Mouse (Mus musculus) B cell, adult 2 months (primary cell): ENCODE data around the gene Cyb5r2.

Experiments used
- DNase-seq, 2 experiments: peaks; one replicate each; pipeline ENCODE4 v3.0.0; 2022

Gene Cyb5r2

DNA sequence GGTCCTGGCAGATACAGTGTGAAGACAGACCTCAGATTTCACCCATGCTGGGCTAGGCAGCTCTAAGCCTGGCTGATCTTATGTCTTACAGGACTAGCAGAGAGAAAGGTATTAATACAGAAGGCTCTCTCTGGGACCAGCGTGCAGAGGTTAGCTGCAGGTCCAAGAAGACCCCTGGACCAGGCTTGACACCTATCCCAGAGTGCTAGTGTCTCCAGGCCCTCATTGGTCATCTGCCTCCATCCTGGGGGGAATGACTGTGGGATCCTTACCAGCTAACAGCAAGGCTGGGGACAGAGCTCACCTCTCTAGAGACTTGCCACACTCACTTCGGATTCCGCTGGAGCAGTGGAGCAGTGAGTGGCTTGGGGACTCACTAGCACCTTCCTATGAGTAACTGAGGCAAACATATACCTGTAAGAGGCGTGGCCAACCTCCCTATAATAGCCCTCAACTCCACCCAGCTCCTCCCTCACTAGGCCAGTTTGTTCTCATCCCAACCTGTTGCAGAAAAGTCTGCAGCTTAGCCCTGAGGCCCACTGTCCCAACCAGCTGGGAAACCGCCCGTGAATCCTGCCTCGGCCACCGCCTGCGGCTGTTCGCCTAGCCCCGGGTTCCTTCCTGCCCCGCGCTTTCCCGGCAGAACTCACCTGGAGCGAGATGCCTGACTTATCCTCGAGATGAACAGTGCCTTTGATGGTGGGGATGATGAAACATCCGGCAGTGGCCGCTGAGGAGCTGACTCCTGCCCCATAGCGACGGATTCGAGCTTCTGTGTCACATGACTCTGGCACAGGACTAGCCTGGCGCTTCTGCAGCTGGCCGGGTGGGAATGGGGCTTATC, at the start of gene Cyb5r2:
TSS of gene Cyb5r2 (minus strand) at position 725 of the 844 bp plus-strand sequence.
- no peak for DNase-seq

DNA sequence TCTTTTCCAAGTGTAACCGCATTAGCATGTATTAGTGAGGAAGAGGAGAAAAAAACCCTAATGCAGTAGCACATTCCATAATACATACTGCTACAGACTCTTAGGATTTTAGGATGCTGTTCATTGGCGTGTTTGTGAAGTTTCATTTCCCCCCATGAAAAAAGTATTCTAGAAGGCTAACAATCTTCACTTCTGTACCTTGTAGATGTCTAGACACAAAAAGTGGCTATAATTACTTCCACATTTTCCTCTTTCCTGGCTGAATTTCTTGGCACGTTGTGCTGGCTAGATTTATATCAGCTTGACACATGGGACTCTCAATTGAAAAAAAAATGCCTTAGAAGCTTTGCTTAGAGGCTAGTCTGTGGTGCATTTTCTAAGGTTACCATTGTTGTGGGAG, 44.3 kb upstream of the Cyb5r2 start:
- no peak for DNase-seq

DNA sequence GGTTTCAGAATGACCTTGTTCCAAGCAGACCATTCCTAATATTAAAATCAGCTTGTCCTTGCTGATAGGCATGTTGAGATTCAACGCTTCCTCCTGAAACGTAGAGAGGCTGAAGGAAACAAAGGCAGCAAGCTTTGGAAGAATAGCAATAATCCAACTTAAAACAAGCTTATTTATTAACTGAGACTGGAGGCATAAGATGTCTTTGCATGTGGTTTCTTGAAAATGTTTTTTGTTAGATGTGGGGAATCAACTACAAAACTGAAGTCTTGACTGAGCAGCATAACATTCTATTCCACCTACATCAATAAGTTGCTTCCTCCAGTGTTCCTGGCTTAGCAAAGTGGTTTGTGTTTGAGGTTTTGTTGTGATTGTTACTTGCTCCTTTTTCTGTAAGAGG, 43.3 kb upstream of the Cyb5r2 start, which contains the start of gene Ovch2:
TSS of gene Ovch2 (minus strand) at position 101 of the 400 bp plus-strand sequence.
- no peak for DNase-seq

DNA sequence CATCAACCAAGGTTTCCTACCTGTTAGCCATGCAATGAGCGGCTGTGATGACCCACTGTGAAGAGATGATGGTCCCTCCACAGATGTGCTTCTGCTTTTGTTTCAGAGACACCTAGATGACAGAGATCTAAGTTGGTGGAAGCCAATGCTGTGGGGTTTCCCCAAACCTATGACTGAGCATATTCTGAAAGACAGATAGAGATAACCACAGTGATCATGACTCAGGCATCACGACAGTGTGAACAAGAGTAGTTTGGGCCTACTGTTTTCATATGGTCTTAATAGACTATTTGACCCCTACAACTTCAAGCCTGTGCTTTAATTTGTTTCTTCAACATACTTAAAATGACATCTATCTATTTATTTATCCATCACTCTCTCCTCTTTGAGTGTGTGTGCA, 38.7 kb upstream of the Cyb5r2 start:
- no peak for DNase-seq

DNA sequence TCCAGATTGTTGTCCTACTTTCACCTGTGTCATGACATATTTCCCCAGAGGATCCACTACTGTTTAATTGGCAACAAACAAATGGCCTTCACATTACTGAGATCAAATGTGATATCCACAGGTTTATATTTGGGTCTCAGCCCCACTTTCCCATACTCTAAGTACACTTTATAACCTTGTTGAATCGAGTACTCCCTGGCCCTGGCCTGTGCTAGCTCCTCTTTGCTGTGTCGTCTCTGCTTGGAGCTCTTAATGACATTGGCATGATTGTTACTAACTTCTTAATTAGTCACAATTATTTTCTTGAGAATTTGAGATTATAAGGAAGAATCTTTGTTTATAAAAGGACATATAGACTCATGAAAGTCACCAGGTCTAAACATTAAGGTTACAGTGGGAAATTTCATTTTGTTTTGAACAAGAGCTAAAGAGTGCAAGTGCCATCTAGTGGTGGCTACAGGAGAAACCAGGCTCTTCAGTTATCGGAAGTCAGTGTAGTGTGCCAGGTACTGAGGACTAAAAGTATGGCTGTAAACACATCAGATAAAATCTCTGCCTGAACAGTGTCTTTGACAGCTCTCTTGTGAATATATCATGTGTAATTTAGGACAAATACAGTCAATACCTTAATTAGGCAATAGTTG, 30.3 kb upstream of the Cyb5r2 start:
- DNase-seq = peak in 1 of 2 experiments; percentile 2

DNA sequence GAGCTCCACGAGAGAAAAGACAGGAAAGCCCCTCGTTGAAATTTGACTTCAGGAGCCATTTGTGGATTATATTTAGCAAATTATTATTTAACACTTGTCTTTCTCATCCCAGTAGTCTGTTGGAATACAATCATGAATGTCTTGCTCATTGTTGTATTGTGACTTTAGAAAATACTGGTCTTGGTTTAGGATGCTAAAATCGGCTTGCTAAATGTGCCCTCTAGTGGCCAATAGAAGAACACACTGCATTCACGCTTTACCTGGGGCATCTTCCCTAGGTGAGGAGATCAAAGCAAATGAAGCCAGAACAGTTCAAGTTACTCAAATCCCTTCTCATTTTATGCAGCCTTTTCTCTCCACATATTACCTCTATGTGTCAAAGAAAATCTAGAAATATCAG, 21.8 kb upstream of the Cyb5r2 start:
- DNase-seq = peak; percentile 10 to 13

DNA sequence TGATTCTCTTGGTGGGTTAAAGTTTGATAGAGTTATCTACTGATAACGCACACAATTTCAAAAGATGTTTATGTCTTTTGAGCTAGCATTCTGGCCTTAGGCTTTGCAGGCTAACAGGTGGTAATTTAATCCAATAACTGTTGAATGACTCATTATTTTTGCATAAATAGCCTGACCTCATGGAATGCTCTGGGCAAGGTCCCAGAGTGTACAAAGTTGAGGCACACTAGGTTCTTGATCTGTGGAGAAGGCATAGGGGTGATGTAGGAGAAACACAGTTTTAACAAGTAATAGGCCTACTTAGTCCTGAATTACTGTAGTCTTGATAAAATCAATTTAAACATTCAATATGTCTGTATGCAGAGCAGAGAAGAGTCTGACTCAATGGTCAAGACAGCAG, 20.4 kb upstream of the Cyb5r2 start:
- DNase-seq = no peak

DNA sequence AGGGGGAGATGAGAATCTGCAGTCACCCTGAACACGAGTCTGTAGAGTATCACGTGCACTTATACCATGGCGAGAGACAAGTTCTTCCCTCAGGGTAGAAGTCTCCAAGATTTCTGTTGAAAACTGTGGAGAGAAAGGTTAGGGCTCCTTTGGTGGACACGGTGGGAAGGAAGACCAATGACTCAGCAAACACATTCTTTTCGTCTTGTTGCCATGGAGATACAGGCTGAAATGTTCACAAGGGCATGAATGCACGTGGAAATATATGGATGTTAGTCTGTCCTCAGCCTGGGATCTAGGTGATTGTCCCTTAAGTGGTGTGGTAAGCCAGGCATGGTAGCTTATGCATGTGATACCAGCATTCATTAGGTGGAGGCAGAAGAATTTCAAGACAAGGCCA, 13.0 kb upstream of the Cyb5r2 start:
- no peak for DNase-seq

DNA sequence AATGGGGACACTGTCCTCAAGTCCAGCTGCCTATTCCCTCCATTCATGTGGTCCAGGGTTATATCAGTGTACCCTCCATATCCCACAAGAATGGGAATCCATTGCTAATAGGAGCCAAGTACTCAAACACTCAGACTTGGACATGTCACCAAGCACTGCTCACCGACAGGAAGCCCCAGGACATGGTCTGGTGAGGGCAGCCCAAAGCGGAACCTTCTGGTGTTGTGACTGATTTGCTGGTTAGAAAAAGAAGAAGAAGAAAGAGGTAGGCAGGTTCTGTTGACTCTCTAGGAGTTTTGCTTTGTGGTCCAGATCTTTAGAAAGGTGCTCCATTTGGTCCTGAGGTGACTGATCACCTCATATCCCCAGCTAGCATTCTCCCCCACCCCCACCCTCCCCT, 1.1 kb downstream of the Cyb5r2 start:
- peak; percentile 12 to 19 for DNase-seq

DNA sequence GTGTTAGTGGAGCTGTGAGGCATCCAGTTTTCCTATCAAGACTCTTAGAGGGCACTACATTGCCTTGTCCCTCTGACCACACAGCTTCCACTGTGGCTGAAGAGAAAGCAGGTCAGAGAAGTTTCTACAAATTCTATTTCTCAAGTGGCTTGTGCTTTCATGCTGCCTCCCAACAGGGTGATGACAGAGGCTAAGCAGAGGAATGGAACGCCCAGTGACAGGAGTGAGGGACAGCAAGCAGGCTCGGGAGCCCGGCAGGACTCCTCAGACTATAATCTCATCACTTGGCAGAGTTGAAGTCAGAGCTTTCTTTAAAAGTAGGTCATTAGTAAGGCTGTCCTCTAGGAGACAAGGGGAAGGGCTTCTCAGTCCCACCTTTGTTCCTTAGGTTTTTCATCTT, 1.9 kb downstream of the Cyb5r2 start:
- no peak for DNase-seq

DNA sequence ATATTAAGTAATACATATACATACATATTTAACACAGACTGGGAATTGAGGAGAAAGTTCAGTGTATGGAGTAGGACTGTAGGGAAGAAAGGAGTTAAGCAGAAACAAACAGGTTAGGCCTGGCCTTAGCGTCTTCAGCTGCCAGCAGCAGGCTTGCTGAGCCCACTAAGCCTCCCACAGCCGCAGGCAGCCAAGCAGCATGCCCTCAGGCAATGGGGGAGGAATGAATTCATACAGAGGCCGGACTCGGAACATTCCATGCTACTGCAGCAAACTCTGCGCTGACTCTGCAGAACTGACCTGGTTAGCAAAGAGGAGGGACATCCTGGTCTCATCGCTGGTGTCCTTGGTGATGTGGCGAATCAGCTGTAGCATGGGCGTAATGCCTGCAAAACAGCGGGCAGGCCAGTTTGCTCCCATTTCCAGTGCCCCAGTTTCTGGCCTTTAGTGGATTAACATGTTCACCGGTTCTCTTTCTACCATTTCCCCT, 5.8 kb downstream of the Cyb5r2 start:
- DNase-seq = no peak

DNA sequence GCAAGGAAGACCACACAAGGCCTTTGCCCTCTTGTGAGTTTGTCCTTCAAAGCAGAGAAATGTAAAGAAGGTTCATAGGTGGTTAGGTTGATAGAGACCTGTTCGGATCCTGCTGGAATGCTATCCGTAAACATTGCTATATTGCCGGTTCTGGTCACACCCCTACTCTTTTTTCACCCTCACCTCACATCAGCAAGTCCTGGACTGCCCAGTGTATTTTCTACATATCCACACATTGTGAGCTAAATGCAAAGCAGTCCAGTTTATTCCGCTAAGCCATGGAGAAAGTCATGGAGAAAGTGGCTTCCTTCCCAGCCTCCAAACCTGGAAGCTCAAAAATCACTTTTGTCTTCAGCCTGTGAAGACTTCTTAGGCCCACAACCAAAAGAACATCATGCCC, 8.1 kb downstream of the Cyb5r2 start:
- DNase-seq = no peak

DNA sequence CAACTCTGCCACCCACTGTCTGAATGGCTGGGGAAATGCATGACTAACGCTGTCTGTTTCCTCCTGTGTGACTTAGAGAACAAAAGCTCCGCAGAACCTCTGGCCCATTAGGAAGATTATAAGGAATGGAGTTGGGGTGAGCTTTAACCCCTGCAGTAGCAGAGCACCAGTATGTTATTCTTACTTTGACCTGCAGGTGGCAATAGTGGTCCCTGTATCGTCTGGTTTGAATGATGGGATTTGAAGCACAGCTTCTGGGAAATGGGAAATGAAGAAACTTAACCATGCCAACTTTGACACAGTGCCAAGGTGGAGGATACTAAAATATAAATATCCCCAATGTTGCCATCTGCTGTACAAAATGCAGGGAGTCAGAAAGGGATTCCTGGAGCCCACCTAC, 8.6 kb downstream of the Cyb5r2 start:
- peak; percentile 22 to 23 for DNase-seq

DNA sequence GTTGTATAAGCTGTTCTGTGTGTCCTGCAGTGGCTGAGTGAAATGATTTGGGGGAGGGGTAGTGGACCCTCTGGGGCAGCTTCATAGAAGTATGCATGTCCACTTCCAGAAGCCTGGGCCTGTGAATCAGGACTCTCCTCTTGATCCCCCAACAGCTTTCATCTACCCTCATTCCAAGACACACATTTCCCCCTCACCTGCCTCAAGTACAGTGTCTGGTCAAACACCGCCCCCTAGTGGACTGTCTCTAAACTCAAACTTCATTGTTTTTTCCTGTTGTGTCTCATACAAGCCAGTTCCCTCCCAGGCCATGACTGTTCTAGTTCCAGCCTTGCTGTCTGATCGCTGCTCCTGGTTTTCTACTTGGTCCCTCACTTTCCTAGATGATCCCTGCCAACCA, 9.9 kb downstream of the Cyb5r2 start:
- peak; percentile 78 to 82 for DNase-seq

DNA sequence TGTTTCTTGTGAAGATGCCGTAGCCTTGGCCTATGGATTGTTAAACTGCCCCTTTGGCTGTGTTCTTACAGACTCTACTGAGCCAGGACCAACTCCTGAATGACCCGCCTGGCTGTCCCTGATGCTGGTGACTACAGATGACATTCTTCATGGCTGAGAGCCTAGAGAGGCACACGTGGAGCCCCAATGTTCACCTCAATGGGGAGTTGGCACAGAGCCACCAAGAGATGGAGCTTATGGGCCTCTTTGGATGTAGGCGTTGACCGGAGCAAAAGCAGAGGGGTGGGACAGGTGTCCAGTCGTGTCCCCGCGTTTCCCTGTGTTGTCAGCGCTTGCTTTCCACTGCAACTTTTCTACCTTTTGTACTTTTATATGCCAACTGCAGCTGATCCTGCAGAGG, 10.4 kb downstream of the Cyb5r2 start:
- DNase-seq = no peak

DNA sequence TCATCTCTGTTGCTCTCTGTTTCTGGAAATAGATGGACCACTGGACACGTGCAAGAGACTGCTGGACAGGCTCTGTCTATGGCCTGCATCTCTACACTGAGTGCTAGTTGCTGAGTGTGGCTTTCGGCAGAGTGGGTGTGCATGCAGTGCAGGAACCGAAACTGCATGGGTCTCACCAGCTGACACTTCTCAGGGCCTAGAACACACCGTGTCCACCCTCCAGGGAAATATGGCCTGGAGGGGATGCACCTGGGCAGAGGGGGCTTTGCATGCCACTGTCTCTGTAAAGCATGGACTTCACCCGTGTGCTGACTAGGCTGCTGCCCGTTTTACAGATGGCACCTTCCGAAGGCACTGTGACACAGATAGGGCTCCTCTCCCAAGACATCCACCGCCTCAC, 11.8 kb downstream of the Cyb5r2 start:
- peak; percentile 19 to 21 for DNase-seq

DNA sequence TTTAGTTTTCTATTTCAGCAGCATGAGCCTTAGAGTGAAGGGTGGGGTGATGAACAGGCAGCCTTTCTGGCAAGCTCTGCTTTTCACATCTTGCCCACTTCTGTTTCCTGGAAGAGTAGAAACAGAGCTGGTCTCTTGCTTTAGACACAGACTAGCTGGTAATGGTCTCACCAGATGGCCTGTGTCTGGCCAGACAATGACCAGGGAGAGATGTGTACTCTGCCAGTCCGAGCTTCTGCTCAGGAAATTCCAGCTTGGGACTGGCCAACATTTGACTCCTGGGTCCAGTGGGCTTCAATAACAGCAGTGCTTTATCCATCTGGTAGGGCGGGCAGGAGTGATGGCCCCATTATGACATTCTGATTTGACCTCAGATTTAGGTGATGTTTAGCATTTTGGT, 12.7 kb downstream of the Cyb5r2 start:
- DNase-seq = no peak

DNA sequence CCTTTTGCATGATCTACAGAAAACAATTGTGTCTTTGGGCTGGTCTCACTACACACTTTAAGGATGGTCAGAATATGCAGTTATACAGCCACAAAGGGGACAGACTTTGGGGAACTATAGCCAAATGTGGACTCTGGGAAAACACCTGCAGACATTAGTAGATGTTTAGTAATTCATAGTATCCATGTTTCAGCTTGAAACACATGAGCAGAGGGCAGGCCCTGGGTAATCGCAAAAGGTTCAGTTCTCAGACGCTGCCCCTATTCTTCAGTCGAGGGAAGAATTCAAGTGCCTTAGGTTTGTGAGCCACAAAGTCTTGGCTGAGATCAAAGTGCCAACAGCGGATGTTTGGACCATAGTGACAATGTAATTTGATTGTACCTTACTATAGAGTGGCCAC, 13.4 kb downstream of the Cyb5r2 start:
- DNase-seq = no peak

DNA sequence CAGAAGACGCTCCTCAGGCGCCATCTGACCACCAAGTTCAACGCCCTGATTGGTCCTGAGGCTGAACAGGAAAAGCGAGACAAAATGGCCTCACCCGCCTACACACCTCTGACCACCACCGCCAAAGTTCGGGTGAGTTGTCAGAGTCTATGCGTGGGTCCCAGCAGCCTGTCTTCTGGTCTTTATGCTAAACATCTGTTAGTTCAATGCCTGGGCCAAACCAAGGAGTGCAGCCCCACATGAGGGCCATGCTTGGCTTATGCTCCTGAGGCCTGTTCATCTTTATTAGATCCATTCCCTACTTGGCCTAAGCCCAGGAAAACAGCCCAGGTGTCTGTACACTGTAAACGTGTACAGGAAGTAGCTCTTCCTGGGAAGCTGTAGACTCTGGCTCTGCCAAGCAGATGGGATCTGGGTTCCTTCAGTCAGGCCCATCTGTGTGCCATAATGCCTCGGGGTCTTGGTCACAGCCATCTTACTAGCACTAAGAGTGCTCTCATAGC, 14.8 kb downstream of the Cyb5r2 start:
- DNase-seq = no peak

DNA sequence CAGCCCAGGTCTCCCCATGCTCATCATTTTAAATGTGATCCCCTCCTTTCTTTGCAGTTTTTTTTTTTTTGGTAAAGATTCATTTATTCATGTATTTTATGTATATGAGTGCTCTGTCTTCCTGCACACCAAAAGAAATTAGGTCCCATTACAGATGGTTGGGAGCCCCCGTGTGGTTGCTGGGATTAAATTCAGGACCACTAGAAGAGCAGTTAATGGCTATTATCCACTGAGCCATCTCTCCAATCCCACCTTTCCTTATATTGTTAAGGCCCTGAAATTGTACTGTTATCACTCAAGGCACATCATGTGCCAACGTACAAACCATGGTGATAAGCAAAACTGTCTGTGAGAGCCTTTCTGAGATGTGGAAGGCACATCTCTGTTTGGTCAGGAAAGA, 19.1 kb downstream of the Cyb5r2 start:
- peak in 1 of 2 experiments; percentile 13 for DNase-seq

DNA sequence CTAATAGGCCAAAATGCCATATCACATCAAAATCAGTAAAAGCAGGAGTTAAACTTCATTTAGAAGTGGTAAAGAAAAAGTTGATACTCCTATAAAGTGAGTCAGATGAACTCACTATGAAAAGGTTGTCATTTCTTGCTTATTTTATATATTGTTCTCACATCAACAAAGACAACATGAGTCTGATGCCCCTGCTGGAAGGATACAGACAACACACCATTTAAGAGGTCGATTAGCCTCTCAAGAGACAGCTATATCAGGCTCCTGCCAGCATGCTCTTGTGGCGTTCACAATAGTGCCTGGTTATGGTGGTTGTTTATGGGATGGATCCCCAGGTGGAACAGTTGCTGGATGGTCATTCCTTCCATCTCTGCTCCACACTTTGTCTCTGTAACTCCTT, 24.7 kb downstream of the Cyb5r2 start:
- no peak for DNase-seq

DNA sequence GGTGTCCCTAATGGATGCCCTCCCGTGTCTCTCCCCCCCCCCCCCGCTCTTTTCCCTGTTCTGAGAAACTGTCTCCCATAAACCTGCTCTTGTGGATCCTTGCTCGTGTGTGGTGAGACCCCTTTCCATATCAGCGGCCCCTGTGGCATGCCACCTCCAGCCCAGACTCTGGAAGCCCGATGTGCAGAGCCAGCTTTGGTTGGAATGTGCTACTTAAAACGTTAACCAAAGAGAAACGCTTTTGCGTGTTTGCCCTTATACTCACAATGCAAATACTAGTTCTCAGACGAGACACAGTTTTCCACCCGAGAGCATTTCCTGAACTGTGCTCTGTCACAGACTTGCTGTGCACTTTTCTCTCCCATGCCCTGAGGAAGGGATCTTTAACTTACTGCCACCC, 27.2 kb downstream of the Cyb5r2 start:
- no peak for DNase-seq

DNA sequence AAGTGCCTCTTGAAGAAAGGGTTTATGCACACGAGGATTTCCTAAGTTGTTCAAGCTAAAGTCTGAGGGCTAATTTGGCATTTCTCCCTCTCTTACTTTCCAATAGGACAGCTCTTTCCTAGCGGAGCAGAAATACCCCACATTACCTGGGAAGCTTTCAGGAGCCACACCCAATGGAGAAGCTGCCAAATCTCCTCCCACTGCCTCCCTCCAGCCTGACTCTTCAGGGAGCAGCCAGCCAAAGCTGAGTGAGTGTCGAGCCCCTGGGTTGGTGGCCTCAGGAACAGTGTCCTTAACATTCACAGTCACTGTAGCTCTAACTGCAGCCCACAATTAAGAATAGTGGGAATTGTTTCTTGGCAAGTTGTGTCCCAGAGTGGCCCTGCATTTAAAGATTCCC, 30.3 kb downstream of the Cyb5r2 start:
- no peak for DNase-seq

DNA sequence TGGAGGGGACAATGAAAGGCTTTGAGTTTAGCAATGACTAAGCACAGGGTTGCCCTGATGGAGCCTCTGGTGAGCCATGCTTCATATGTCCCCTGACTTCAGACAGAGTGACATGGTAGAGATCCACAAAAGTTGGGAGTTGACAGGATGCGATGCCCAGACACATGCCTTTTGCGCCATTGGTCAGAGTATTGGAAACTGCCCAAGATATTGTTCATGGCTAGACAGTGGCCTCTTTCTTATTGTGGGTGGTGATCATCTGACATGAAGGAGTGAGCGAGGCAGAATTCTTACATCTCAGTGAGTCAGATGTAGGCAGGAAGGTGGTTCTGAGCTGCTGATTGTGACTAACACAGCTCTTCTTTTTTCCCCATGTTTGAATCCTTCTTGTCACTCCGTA, 35.3 kb downstream of the Cyb5r2 start:
- DNase-seq = no peak
